Comparison of ENCODE assay signal across 20 mouse cellular contexts in the genomic region with DNA sequence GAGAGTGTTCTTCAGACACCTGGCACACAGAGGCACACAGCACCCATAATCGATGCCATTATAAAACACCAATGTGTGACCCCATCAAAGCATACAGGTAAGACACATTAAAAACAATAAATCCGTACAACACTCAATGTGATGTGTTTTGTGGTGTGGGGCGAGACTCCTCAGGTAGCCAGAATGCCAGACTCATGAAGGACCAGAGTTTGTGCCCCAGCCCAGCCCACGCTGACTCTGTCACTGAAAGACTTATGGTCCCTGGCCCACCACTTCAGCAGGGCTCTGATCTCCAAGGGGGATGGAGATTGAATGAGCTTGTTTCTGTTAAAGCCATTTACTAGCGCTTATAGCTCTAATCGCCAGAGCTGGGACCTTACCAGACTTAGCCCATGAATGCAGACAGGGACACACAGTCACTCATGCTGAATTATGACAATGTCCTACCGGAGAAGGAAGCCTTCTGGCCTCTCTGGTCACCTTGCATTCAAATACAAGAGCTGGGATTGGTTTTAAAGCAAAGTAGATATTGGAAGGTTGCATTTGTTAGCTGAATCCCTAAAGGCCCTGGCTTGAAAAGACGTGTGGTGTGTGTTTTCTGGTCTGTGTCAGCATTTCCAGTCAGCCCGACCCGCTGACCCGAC.
A peak's percentile ranks its signal among the peaks of the same experiment; 100 is the strongest.
DNase-seq lines count a peak whose midpoint lies in the region; ATAC-seq and TF ChIP-seq lines count a peak whose summit lies in the region.
"Had no signal": no experiment of that assay in that cellular context is flagged by ENCODE, and none has a peak within 500 bp of the region (broad histone marks: within the 10 kb centered on the region; RNA-seq: fewer than 3 reads in every experiment).

No protein-coding gene starts in this region.

- 0 out of 2 replicates have a peak overlapping the region, but pooled peaks have one; percentile 13 for H3K4me2 ChIP-seq in intestine, embryonic 14.5 days (ENCODE audit: low read length)
- no peak overlapping the region for H3K4me2 ChIP-seq in intestine, postnatal 0 days (replicated peaks; ENCODE audit: low read depth)
- no peak overlapping the region for H3K4me2 ChIP-seq in lung, postnatal 0 days (replicated peaks; ENCODE audit: low read depth, low read length)
- H3K4me2 ChIP-seq in limb, embryonic 13.5 days (replicated peaks) = peak overlapping the region; percentile 7; the same call in 1 of the 2 replicates
- no peak overlapping the region for H3K4me2 ChIP-seq in hindbrain, embryonic 12.5 days (replicated peaks)
- H3K4me2 ChIP-seq: forebrain, embryonic 13.5 days; heart, embryonic 13.5 days; intestine, embryonic 15.5 days; liver, embryonic 13.5 days; stomach, embryonic 15.5 days had no signal

- no peak for ATAC-seq in intestine, embryonic 14.5 days (replicated peaks; ENCODE audit: low FRiP score, low TSS enrichment, low read depth)
- ATAC-seq in intestine, postnatal 0 days = no peak
- ATAC-seq in lung, postnatal 0 days = no peak
- no peak for ATAC-seq in limb, embryonic 13.5 days (ENCODE audit: low FRiP score, low read depth)
- no peak for ATAC-seq in hindbrain, embryonic 12.5 days (ENCODE audit: low FRiP score)
- ATAC-seq: activated CD4-positive, CD25-positive, alpha-beta regulatory T cell, adult 4 months; forebrain, embryonic 13.5 days; intestine, embryonic 15.5 days; Patski had no signal

- TF ChIP-seq CTCF in intestine, postnatal 0 days (IDR thresholded peaks at IDR 0.05; ENCODE audit: low read depth) = no peak
- TF ChIP-seq CTCF in lung, postnatal 0 days (IDR thresholded peaks at IDR 0.05) = no peak

- H3K27ac ChIP-seq in intestine, embryonic 14.5 days (ENCODE audit: low read depth) = no peak overlapping the region
- H3K27ac ChIP-seq in intestine, postnatal 0 days (ENCODE audit: low read depth, low read length) = no peak overlapping the region
- peak overlapping the region; percentile 47 for H3K27ac ChIP-seq in lung, postnatal 0 days (ENCODE audit: low read length)
- H3K27ac ChIP-seq in limb, embryonic 13.5 days = no peak overlapping the region
- H3K27ac ChIP-seq in hindbrain, embryonic 12.5 days = no peak overlapping the region
- H3K27ac ChIP-seq: forebrain, embryonic 13.5 days; heart, embryonic 13.5 days; intestine, embryonic 15.5 days; liver, embryonic 13.5 days; macrophage; stomach, embryonic 15.5 days had no signal

- no peak for DNase-seq in intestine, embryonic 14.5 days (ENCODE audit: low spot score)
- peak; percentile 34 for DNase-seq in lung, postnatal 0 days (ENCODE audit: low spot score)
- DNase-seq in lung, postnatal 25 days (ENCODE audit: low spot score) = no peak
- DNase-seq in embryo, embryonic 11 days = peak; percentile 37
- no peak for DNase-seq in adrenal gland, postnatal 25 days
- DNase-seq: adrenal gland, postnatal 14 days; cerebellum, adult 18-20 months; liver, embryonic 13.5 days; midbrain, embryonic 14.5 days; right cerebral cortex, adult 18-20 months had no signal

- H3K27me3 ChIP-seq in intestine, embryonic 14.5 days (replicated peaks; ENCODE audit: control insufficient read depth, insufficient read depth, low read length) = no peaks in the 10 kb centered on the region
- H3K27me3 ChIP-seq in intestine, postnatal 0 days (replicated peaks; ENCODE audit: control insufficient read depth, insufficient read depth, low read length) = no peaks in the 10 kb centered on the region
- no peaks in the 10 kb centered on the region for H3K27me3 ChIP-seq in lung, postnatal 0 days (replicated peaks; ENCODE audit: insufficient read depth, low read length)
- no peaks in the 10 kb centered on the region for H3K27me3 ChIP-seq in limb, embryonic 13.5 days
- no peaks in the 10 kb centered on the region for H3K27me3 ChIP-seq in hindbrain, embryonic 12.5 days
- H3K27me3 ChIP-seq: forebrain, embryonic 13.5 days; intestine, embryonic 15.5 days; liver, embryonic 13.5 days; Patski; stomach, embryonic 15.5 days had no signal

- peaks cover 6% of the 10 kb centered on the region; the same call in 1 of the 2 replicates for H3K4me1 ChIP-seq in intestine, embryonic 14.5 days (replicated peaks; ENCODE audit: control insufficient read depth, insufficient read depth, low read length)
- no peaks in the 10 kb centered on the region for H3K4me1 ChIP-seq in intestine, postnatal 0 days (replicated peaks; ENCODE audit: control insufficient read depth, insufficient read depth, low read length)
- H3K4me1 ChIP-seq in lung, postnatal 0 days (ENCODE audit: insufficient read depth, low read depth, low read length) = peaks cover 5% of the 10 kb centered on the region; the same call in 1 of the 2 replicates
- H3K4me1 ChIP-seq in limb, embryonic 13.5 days = peaks cover 50% of the 10 kb centered on the region
- H3K4me1 ChIP-seq in hindbrain, embryonic 12.5 days = peaks cover 11% of the 10 kb centered on the region
- H3K4me1 ChIP-seq: forebrain, embryonic 13.5 days; intestine, embryonic 15.5 days; stomach, embryonic 15.5 days had no signal

- H3K9me3 ChIP-seq in intestine, embryonic 14.5 days (ENCODE audit: control insufficient read depth, low read length) = no peaks in the 10 kb centered on the region
- H3K9me3 ChIP-seq in intestine, postnatal 0 days (ENCODE audit: control insufficient read depth) = no peaks in the 10 kb centered on the region
- no peaks in the 10 kb centered on the region for H3K9me3 ChIP-seq in lung, postnatal 0 days (ENCODE audit: low read length)
- H3K9me3 ChIP-seq in limb, embryonic 13.5 days = no peaks in the 10 kb centered on the region
- H3K9me3 ChIP-seq in hindbrain, embryonic 12.5 days (replicated peaks) = 0 out of 2 replicates have a peak, but pooled peaks cover 2% of the 10 kb centered on the region
- H3K9me3 ChIP-seq: forebrain, embryonic 13.5 days; intestine, embryonic 15.5 days; liver, embryonic 13.5 days; stomach, embryonic 15.5 days had no signal

- WGBS in intestine, embryonic 14.5 days = 41% methylated on average over 11 of the region's 11 CpGs
- WGBS in intestine, postnatal 0 days = 60% methylated on average over 11 of the region's 11 CpGs
- 46% methylated on average over 11 of the region's 11 CpGs for WGBS in lung, postnatal 0 days
- 33% methylated on average over 11 of the region's 11 CpGs for WGBS in limb, embryonic 13.5 days
- 50% methylated on average over 11 of the region's 11 CpGs for WGBS in hindbrain, embryonic 12.5 days

- H3K9ac ChIP-seq in intestine, embryonic 14.5 days (ENCODE audit: low read length) = no peak overlapping the region
- H3K9ac ChIP-seq in intestine, postnatal 0 days (ENCODE audit: low read depth, low read length) = no peak overlapping the region
- no peak overlapping the region for H3K9ac ChIP-seq in lung, postnatal 0 days (replicated peaks; ENCODE audit: low read depth)
- no peak overlapping the region for H3K9ac ChIP-seq in limb, embryonic 13.5 days
- no peak overlapping the region for H3K9ac ChIP-seq in hindbrain, embryonic 12.5 days
- H3K9ac ChIP-seq: forebrain, embryonic 13.5 days; heart, embryonic 13.5 days; intestine, embryonic 15.5 days; liver, embryonic 13.5 days; stomach, embryonic 15.5 days had no signal

- no peak for TF ChIP-seq EP300 in lung, postnatal 0 days (IDR thresholded peaks at IDR 0.05)

- H3K4me3 ChIP-seq in intestine, embryonic 14.5 days (ENCODE audit: low read depth, low read length) = no peak overlapping the region
- no peak overlapping the region for H3K4me3 ChIP-seq in intestine, postnatal 0 days (ENCODE audit: low read depth, low read length)
- no peak overlapping the region for H3K4me3 ChIP-seq in lung, postnatal 0 days (ENCODE audit: low read depth, low read length)
- no peak overlapping the region for H3K4me3 ChIP-seq in limb, embryonic 13.5 days
- no peak overlapping the region for H3K4me3 ChIP-seq in hindbrain, embryonic 12.5 days
- H3K4me3 ChIP-seq: forebrain, embryonic 13.5 days; heart, embryonic 13.5 days; intestine, embryonic 15.5 days; liver, embryonic 13.5 days; stomach, embryonic 15.5 days had no signal

- no peaks in the 10 kb centered on the region for H3K36me3 ChIP-seq in intestine, embryonic 14.5 days (ENCODE audit: control insufficient read depth, insufficient read depth, low read length)
- no peaks in the 10 kb centered on the region for H3K36me3 ChIP-seq in intestine, postnatal 0 days (ENCODE audit: control insufficient read depth, insufficient read depth)
- no peaks in the 10 kb centered on the region for H3K36me3 ChIP-seq in lung, postnatal 0 days (ENCODE audit: insufficient read depth, low read length)
- no peaks in the 10 kb centered on the region for H3K36me3 ChIP-seq in limb, embryonic 13.5 days
- no peaks in the 10 kb centered on the region for H3K36me3 ChIP-seq in hindbrain, embryonic 12.5 days
- H3K36me3 ChIP-seq: heart, embryonic 13.5 days; intestine, embryonic 15.5 days; liver, embryonic 13.5 days; stomach, embryonic 15.5 days had no signal

Comparison
In these comparisons a context has a peak if more than half of its experiments do, and no peak if none do; other contexts are left out.
1. DNase-seq: peak in lung, postnatal 0 days (single experiment) and embryo, embryonic 11 days (single experiment); none in intestine, embryonic 14.5 days (single experiment), lung, postnatal 25 days (single experiment) and adrenal gland, postnatal 25 days (single experiment).
2. H3K4me2 ChIP-seq: peak in intestine, embryonic 14.5 days (single experiment) and limb, embryonic 13.5 days (single experiment); none in intestine, postnatal 0 days (single experiment), lung, postnatal 0 days (single experiment) and hindbrain, embryonic 12.5 days (single experiment).